ENCODE assay signal across 16 mouse cellular contexts in genomic region chr11:89132406-89132805, GRCm38 (mm10). TPM values are rescaled to one million over a fixed set of nuclear protein-coding genes. Genes with fewer than 3 reads are reported as not detected.
DNase-seq lines count a peak whose midpoint lies in the region; ATAC-seq lines count a peak whose summit lies in the region.
"Had no signal": no experiment of that assay in that cellular context is flagged by ENCODE, and none has a peak within 500 bp of the region (broad histone marks: within the 10 kb centered on the region; RNA-seq: fewer than 3 reads in every experiment).

No protein-coding gene starts in this region.

- intact Hi-C loops in heart, postnatal 10 days (cut with DNase I), result no loop called here

- DNase-seq in cerebellum, adult 9-11 months, result peak; percentile 3
- no peak for DNase-seq in cerebellum, adult 9-10 months
- DNase-seq in heart, postnatal 10 days, result peak; percentile 12 to 16
- no peak for DNase-seq in heart, adult 11 months
- peak; percentile 11 for DNase-seq in lung, postnatal 14 days
- no peak for DNase-seq in lung, postnatal 25 days (ENCODE audit: low spot score)
- peak; percentile 63 for DNase-seq in adrenal gland, postnatal 36 days
- DNase-seq: kidney, adult 9 months; midbrain, embryonic 14.5 days; right cerebral cortex, adult 18-20 months; thymus, postnatal 25 days had no signal

- ATAC-seq in erythroblast, adult 5-6 weeks (replicated peaks; ENCODE audit: low FRiP score, poor library complexity, severe bottlenecking), result no peak
- ATAC-seq: forebrain, embryonic 14.5 days had no signal

RNA-seq across cellular contexts. Expression of gene Gm525, which starts 58.8 kb away (rescaled TPM):
- not detected for total RNA-seq in heart, postnatal 10 days (2021)
- not detected for total RNA-seq in adrenal gland, postnatal 36 days (2021)
- not detected in 2 replicates for total RNA-seq in erythroblast, adult 5-6 weeks (2015; ENCODE audit: low replicate concordance)
- not detected in 2 replicates for total RNA-seq in erythroblast, adult 5-6 weeks (2017; ENCODE audit: low replicate concordance)
- total RNA-seq: layer of hippocampus, postnatal 14 days; left cerebral cortex, postnatal 10 days; megakaryocyte, adult 5-6 weeks had no signal

Comparison
In these comparisons a context has a peak if more than half of its experiments do, and no peak if none do; other contexts are left out.
1. DNase-seq: peak in cerebellum, adult 9-11 months (single experiment), heart, postnatal 10 days (2 of 2), lung, postnatal 14 days (single experiment) and adrenal gland, postnatal 36 days (2 of 2); none in cerebellum, adult 9-10 months (single experiment), heart, adult 11 months (single experiment) and lung, postnatal 25 days (single experiment).